Mouse (Mus musculus) midbrain, embryonic 11.5 days (tissue): ENCODE results near the gene E4f1. TPM values are rescaled to one million over a fixed set of nuclear protein-coding genes. Genes with fewer than 3 reads are reported as not detected.
"Not testable (repeated sequence)": the region's sequence is repeated elsewhere in the genome, so short reads cannot be mapped to it uniquely, and the experiment has no call there.

Experiments
- ATAC-seq: fragments of 200-750 bp; cut with Nextera tagmentation; 2 replicates; pipeline ENCODE4 v1.8.0; 2017; ENCODE audit warnings: moderate TSS enrichment, moderate library complexity; ENCODE audit not compliant: low FRiP score
- DNase-seq: peaks from one replicate; pipeline ENCODE4 v3.0.0; 2015; ENCODE audit warnings: low spot score; ENCODE audit errors: missing footprints
- H3K27ac ChIP-seq: fragments of 300-500 bp; sonication (generic); 2 replicates; pipeline ENCODE4 v1.5.1; 2014; ENCODE audit warnings: low read depth, low read length
- H3K27me3 ChIP-seq: fragments of 300-500 bp; sonication (generic); 2 replicates; pipeline ENCODE4 v1.6.1; 2014; ENCODE audit warnings: mild to moderate bottlenecking, low read length, moderate library complexity, mixed read lengths; ENCODE audit not compliant: control insufficient read depth, insufficient read depth
- H3K36me3 ChIP-seq: fragments of 300-500 bp; sonication (generic); 2 replicates; pipeline ENCODE4 v1.6.1; 2014; ENCODE audit warnings: mild to moderate bottlenecking, low read length, moderate library complexity, mixed read lengths; ENCODE audit not compliant: control insufficient read depth, insufficient read depth
- H3K4me1 ChIP-seq: fragments of 300-500 bp; sonication (generic); 2 replicates; pipeline ENCODE4 v1.6.1; 2014; ENCODE audit warnings: low read length; ENCODE audit not compliant: control insufficient read depth, insufficient read depth
- H3K4me2 ChIP-seq: fragments of 300-500 bp; sonication (generic); 2 replicates; pipeline ENCODE4 v1.6.1; 2014; ENCODE audit warnings: mild to moderate bottlenecking, moderate library complexity
- H3K4me3 ChIP-seq: fragments of 300-500 bp; sonication (generic); 2 replicates; pipeline ENCODE4 v1.5.1; 2014; ENCODE audit warnings: low read depth, low read length
- H3K9ac ChIP-seq: fragments of 300-500 bp; sonication (generic); 2 replicates; pipeline ENCODE4 v1.6.1; 2014; ENCODE audit warnings: low read length
- H3K9me3 ChIP-seq: fragments of 300-500 bp; sonication (generic); 2 replicates; pipeline ENCODE4 v1.6.1; 2016; ENCODE audit warnings: low read length; ENCODE audit not compliant: control insufficient read depth
- WGBS: fragments of 180-500 bp; shearing (Covaris S2); extraction: QIAGEN DNeasy Blood & Tissue Kit; methylation state at CpG from one replicate; pipeline ENCODE4 v1.1.7; 2014; 5-methylcytosine and 5-hydroxymethylcytosine counted together
- polyA plus RNA-seq: library from polyadenylated mRNA; unstranded; fragments of >200 nt; fragmentation: Nextera tagmentation; extraction: Ambion mirVana; gene quantifications from 2 replicates; pipeline ENCODE4 v1.2.1, GENCODE M21; 2014

E4f1 gene
- polyA plus RNA-seq, 1 experiment from 2014 or later, result 14.7 TPM

GRCm38 (mm10) chr17:24429201-24429983 lies 40.7 kb downstream of the E4f1 start:
- H3K27ac ChIP-seq, result no peak overlapping the region
- 89% methylated on average over 14 of the region's 14 CpGs for WGBS
- H3K4me2 ChIP-seq, result no peak overlapping the region
- DNase-seq, result peak; percentile 81
- H3K27me3 ChIP-seq, result no peaks in the 10 kb centered on the region
- peaks cover 5% of the 10 kb centered on the region; the same call in 1 of the 2 replicates for H3K4me1 ChIP-seq
- H3K4me3 ChIP-seq, result no peak overlapping the region
- no peaks in the 10 kb centered on the region for H3K9me3 ChIP-seq
- peaks cover 5% of the 10 kb centered on the region; the same call in 1 of the 2 replicates for H3K36me3 ChIP-seq
- no peak overlapping the region for H3K9ac ChIP-seq
- no peak for ATAC-seq

DNA sequence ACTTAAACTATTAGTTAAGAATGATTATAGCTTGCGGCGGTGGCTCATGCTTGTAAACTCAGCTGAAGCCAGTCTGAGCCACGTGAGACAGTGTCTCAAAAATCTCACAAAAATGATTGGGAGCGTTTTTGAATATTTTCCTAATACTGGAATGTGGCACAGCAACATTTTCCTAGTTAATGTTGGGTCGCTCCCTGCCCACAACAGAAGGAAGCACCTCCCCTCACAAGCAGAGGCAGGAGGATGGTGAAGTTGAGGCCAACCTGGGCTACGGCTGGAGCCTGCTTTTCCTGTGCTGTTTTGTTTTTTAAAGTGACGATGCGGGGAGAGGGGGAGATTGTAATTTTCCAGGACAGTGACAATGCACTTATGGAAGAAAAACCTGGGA lies 42.9 kb downstream of the E4f1 start:
- WGBS, result 9% methylated on average over 8 of the region's 8 CpGs
- Histone ChIP-seq H3K27ac (no peak overlapping the region), H3K9me3 (no peaks in the 10 kb centered on the region), H3K36me3 (peaks cover 19% of the 10 kb centered on the region), H3K27me3 (no peaks in the 10 kb centered on the region), H3K4me1 (peaks cover 5% of the 10 kb centered on the region; the same call in 1 of the 2 replicates), H3K4me3 (peak overlapping the region; percentile 63), H3K9ac (peak overlapping the region; percentile 82), H3K4me2 (peak overlapping the region; percentile 38)
- DNase-seq (peak; percentile 88), ATAC-seq (no peak)

GRCm38 (mm10) chr17:24426471-24427169 lies 43.5 kb downstream of the E4f1 start, which contains the start of gene Eci1:
Eci1 (plus strand) TSS chr17:24426641.
- Histone ChIP-seq H3K9me3 (no peaks in the 10 kb centered on the region), H3K27me3 (no peaks in the 10 kb centered on the region), H3K36me3 (peaks cover 25% of the 10 kb centered on the region), H3K4me3 (peak within 1 kb of the TSS; percentile 63), H3K4me1 (peaks cover 5% of the 10 kb centered on the region; the same call in 1 of the 2 replicates), H3K4me2 (peak within 1 kb of the TSS; percentile 38), H3K9ac (peak within 1 kb of the TSS; percentile 82), H3K27ac (peak within 1 kb of the TSS; percentile 77)
- DNase-seq, result peak; percentile 96
- under 1% methylated on average over 48 of the region's 48 CpGs for WGBS
- peak; percentile 98 for ATAC-seq

- H3K4me1 ChIP-seq, result peaks cover 5% of the 10 kb centered on the region; the same call in 1 of the 2 replicates
- peak; percentile 66 for DNase-seq
- no peak overlapping the region for H3K9ac ChIP-seq
- no peak overlapping the region for H3K4me2 ChIP-seq
- H3K36me3 ChIP-seq, result peaks cover 31% of the 10 kb centered on the region
- 93% methylated on average over 7 of the region's 7 CpGs for WGBS
- no peak for ATAC-seq
- H3K9me3 ChIP-seq, result no peaks in the 10 kb centered on the region
- H3K27ac ChIP-seq, result no peak overlapping the region
- H3K4me3 ChIP-seq, result peak overlapping the region; percentile 63; the same call in 1 of the 2 replicates
- no peaks in the 10 kb centered on the region for H3K27me3 ChIP-seq
Observed at GRCm38 (mm10) chr17:24425905-24426304, 44.2 kb downstream of the E4f1 start.

GRCm38 (mm10) chr17:24425326-24425725 lies 44.8 kb downstream of the E4f1 start:
- not testable (repeated sequence) for H3K27me3 ChIP-seq, H3K4me2 ChIP-seq, H3K27ac ChIP-seq, DNase-seq, H3K4me1 ChIP-seq, H3K9ac ChIP-seq, H3K4me3 ChIP-seq, ATAC-seq, H3K9me3 ChIP-seq
- peaks cover 34% of the 10 kb centered on the region for H3K36me3 ChIP-seq
- WGBS, result 92% methylated on average over 5 of the region's 8 CpGs

GRCm38 (mm10) chr17:24424489-24424888 lies 45.6 kb downstream of the E4f1 start:
- no peaks in the 10 kb centered on the region for H3K9me3 ChIP-seq
- H3K4me3 ChIP-seq, result no peak overlapping the region
- no peaks in the 10 kb centered on the region for H3K27me3 ChIP-seq
- H3K9ac ChIP-seq, result no peak overlapping the region
- 92% methylated on average over 5 of the region's 5 CpGs for WGBS
- H3K4me1 ChIP-seq, result peaks cover 5% of the 10 kb centered on the region; the same call in 1 of the 2 replicates
- no peak overlapping the region for H3K4me2 ChIP-seq
- ATAC-seq, result no peak
- peaks cover 40% of the 10 kb centered on the region for H3K36me3 ChIP-seq
- no peak overlapping the region for H3K27ac ChIP-seq
- peak; percentile 62 for DNase-seq

- Histone ChIP-seq H3K4me2 (no peak overlapping the region), H3K36me3 (peaks cover 45% of the 10 kb centered on the region), H3K4me3 (no peak overlapping the region), H3K9ac (no peak overlapping the region), H3K27ac (no peak overlapping the region), H3K27me3 (no peaks in the 10 kb centered on the region), H3K9me3 (no peaks in the 10 kb centered on the region), H3K4me1 (peaks cover 5% of the 10 kb centered on the region; the same call in 1 of the 2 replicates)
- ATAC-seq (no peak), DNase-seq (peak; percentile 54)
- WGBS, result 95% methylated on average over 4 of the region's 4 CpGs
Observed at GRCm38 (mm10) chr17:24423114-24423513, 47.0 kb downstream of the E4f1 start.

DNA sequence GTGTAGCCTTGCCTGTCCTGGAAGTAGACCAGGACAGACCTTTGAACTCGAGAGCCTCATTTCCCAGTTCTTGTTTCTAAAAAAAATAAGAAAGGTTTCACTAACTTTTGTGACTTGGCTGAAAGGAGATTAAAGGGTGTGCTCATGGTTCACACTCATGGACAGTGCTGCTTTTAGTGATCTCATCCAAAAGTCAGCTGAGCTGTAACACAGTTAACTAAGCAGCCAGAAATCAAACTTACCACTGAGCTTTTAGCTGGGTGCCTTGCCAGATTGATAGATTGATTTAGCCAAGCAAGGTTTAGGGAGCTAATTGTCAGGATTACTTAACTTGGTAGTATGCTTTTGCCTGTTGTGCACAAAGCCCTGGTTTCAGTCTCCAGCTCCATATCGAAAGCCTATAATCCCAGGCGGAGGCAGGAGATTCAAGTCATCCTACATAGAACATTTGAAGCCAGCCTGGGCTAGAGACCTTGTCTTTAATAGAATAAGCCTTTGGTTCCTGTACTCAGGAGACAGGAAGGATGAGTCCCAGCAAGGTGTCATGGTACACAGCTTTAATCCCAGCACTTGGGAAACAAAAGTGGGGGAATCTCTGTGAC lies 54.0 kb downstream of the E4f1 start:
- H3K27me3 ChIP-seq, result no peaks in the 10 kb centered on the region
- 94% methylated on average over 3 of the region's 3 CpGs for WGBS
- H3K4me2 ChIP-seq, result peak overlapping the region; percentile 97
- H3K27ac ChIP-seq, result no peak overlapping the region
- H3K4me3 ChIP-seq, result peak overlapping the region; percentile 82
- peaks cover 17% of the 10 kb centered on the region for H3K4me1 ChIP-seq
- no peaks in the 10 kb centered on the region for H3K9me3 ChIP-seq
- no peak for DNase-seq
- no peak for ATAC-seq
- peaks cover 25% of the 10 kb centered on the region for H3K36me3 ChIP-seq
- peak overlapping the region; percentile 94 for H3K9ac ChIP-seq
